Mouse (Mus musculus) lung, adult 2 months (tissue): Measurements from ENCODE around the gene Cyp2r1. TPM values are rescaled to one million over a fixed set of nuclear protein-coding genes. Genes with fewer than 3 reads are reported as not detected.
A peak's percentile ranks its signal among the peaks of the same experiment; 100 is the strongest.
"Not testable (repeated sequence)": the region's sequence is repeated elsewhere in the genome, so short reads cannot be mapped to it uniquely, and the experiment has no call there.

Source experiments
- DNase-seq: peaks from one replicate; pipeline ENCODE4 v3.0.0; 2022
- H3K4me1 ChIP-seq: fragments of 200-500 bp; 2 replicates; pipeline ENCODE4 v1.6.1; 2011; ENCODE audit warnings: low read length; ENCODE audit not compliant: control insufficient read depth, insufficient read depth
- H3K4me3 ChIP-seq: fragments of 200-500 bp; replicated peaks from 2 replicates; pipeline ENCODE3; 2011; ENCODE audit warnings: low read depth, mild to moderate bottlenecking, control low read depth, low read length; ENCODE audit errors: extremely low read depth
- CTCF ChIP-seq: fragments of 200-500 bp; IDR thresholded peaks from 2 replicates; pipeline ENCODE4 v1.5.1; 2011; ENCODE audit warnings: mild to moderate bottlenecking, low read length, control low read depth; ENCODE audit not compliant: insufficient read depth
- POLR2A ChIP-seq: fragments of 200-500 bp; IDR thresholded peaks from 2 replicates; pipeline ENCODE4 v1.6.1; 2011; ENCODE audit warnings: low read depth, mild to moderate bottlenecking, control low read depth, low read length, borderline replicate concordance; ENCODE audit errors: extremely low read depth
- WGBS: fragments of 180-500 bp; shearing (Covaris S2); methylation state at CpG from one replicate; pipeline ENCODE4 v1.1.7; 2018; 5-methylcytosine and 5-hydroxymethylcytosine counted together
- polyA plus RNA-seq: library from polyadenylated mRNA; depleted of rRNA; stranded (reverse); fragments of >200 nt; gene quantifications from 2 replicates; pipeline ENCODE4 v1.2.3, GENCODE M21; 2012; rRNA removed

Cyp2r1 gene
- 0.67 and 0.70 TPM in 2 replicates for polyA plus RNA-seq

- WGBS = 3% methylated on average over 56 of the region's 56 CpGs
- peak within 1 kb of the TSS; percentile 88 for H3K4me3 ChIP-seq
- peak; percentile 89 for DNase-seq
- TF ChIP-seq CTCF (no peak), POLR2A (peak; percentile 51; the same call in 1 of the 2 replicates)
- H3K4me1 ChIP-seq = no peaks in the 10 kb centered on the region
These were observed at the start of gene Cyp2r1 for GRCm38 (mm10) chr7:114562531-114563241. TSS of gene Cyp2r1 (minus strand) at chr7:114562972.

GRCm38 (mm10) chr7:114594391-114594790, 31.6 kb upstream of the Cyp2r1 start:
- not testable (repeated sequence) for DNase-seq
- WGBS = 92% methylated on average over 8 of the region's 8 CpGs

GRCm38 (mm10) chr7:114582441-114582840, 19.7 kb upstream of the Cyp2r1 start:
- H3K4me1 ChIP-seq = no peaks in the 10 kb centered on the region
- 43% methylated on average over 2 of the region's 2 CpGs for WGBS
- TF ChIP-seq CTCF (no peak), POLR2A (no peak)
- no peak for DNase-seq
- no peak overlapping the region for H3K4me3 ChIP-seq

More at GRCm38 (mm10) chr7:114594391-114594790, 31.6 kb upstream of the Cyp2r1 start:
- not testable (repeated sequence) for H3K4me1 ChIP-seq, H3K4me3 ChIP-seq

GRCm38 (mm10) chr7:114581200-114581599, 18.4 kb upstream of the Cyp2r1 start:
- 67% methylated on average over 5 of the region's 5 CpGs for whole genome bisulfite sequencing
- no peak overlapping the region for H3K4me3 ChIP-seq
- DNase-seq = no peak
- TF ChIP-seq CTCF (no peak), POLR2A (no peak)
- no peaks in the 10 kb centered on the region; the same call in 1 of the 2 replicates for H3K4me1 ChIP-seq

GRCm38 (mm10) chr7:114580426-114580825, 17.7 kb upstream of the Cyp2r1 start:
- Histone ChIP-seq H3K4me3 (no peak overlapping the region), H3K4me1 (no peaks in the 10 kb centered on the region; the same call in 1 of the 2 replicates)
- 9% methylated on average over 4 of the region's 4 CpGs for WGBS
- 0 out of 2 replicates have a peak, but pooled peaks have one; percentile 19 for TF ChIP-seq CTCF
- TF ChIP-seq POLR2A = no peak
- no peak for DNase-seq

- Histone ChIP-seq H3K4me1 (no peaks in the 10 kb centered on the region; the same call in 1 of the 2 replicates), H3K4me3 (no peak overlapping the region)
- no peak for DNase-seq
- 79% methylated on average over 1 of the region's 1 CpGs for WGBS
- TF ChIP-seq POLR2A (no peak), CTCF (no peak)
These were observed 14.9 kb upstream of the Cyp2r1 start for GRCm38 (mm10) chr7:114577665-114578064.

- H3K4me1 ChIP-seq = no peaks in the 10 kb centered on the region; the same call in 1 of the 2 replicates
- 33% methylated on average over 3 of the region's 3 CpGs for WGBS
- peak overlapping the region; percentile 46 for H3K4me3 ChIP-seq
- DNase-seq = no peak
- TF ChIP-seq CTCF (no peak), POLR2A (no peak)
These were observed 14.2 kb upstream of the Cyp2r1 start for GRCm38 (mm10) chr7:114576931-114577330.

GRCm38 (mm10) chr7:114573866-114574265, 11.1 kb upstream of the Cyp2r1 start:
- not testable (repeated sequence) for DNase-seq, H3K4me3 ChIP-seq, H3K4me1 ChIP-seq
- 95% methylated on average over 4 of the region's 4 CpGs for WGBS

- H3K4me1 ChIP-seq = no peaks in the 10 kb centered on the region
- DNase-seq = no peak
- TF ChIP-seq CTCF = no peak
- TF ChIP-seq POLR2A = no peak
- no peak overlapping the region for H3K4me3 ChIP-seq
- 69% methylated on average over 1 of the region's 1 CpGs for WGBS
These were observed 26.6 kb downstream of the Cyp2r1 start for GRCm38 (mm10) chr7:114536179-114536578.

- TF ChIP-seq CTCF (no peak), POLR2A (no peak)
- no peak overlapping the region for H3K4me3 ChIP-seq
- 54% methylated on average over 1 of the region's 1 CpGs for WGBS
- DNase-seq = no peak
- no peaks in the 10 kb centered on the region for H3K4me1 ChIP-seq
These were observed 36.5 kb downstream of the Cyp2r1 start for GRCm38 (mm10) chr7:114526245-114526644.

GRCm38 (mm10) chr7:114520122-114520521, 42.6 kb downstream of the Cyp2r1 start:
- TF ChIP-seq POLR2A (no peak), CTCF (no peak)
- H3K4me1 ChIP-seq = no peaks in the 10 kb centered on the region
- 100% methylated on average over 1 of the region's 1 CpGs for WGBS
- no peak for DNase-seq
- H3K4me3 ChIP-seq = no peak overlapping the region
